Mouse (Mus musculus) lung, postnatal 36 days (tissue): ENCODE measurements at regions not wholly inside any gene's neighbourhood (a gene's known extent, or its start where the extent isn't known, plus 50 kb on each side); places are given as distances from the start of the nearest gene placed in this dataset.
A peak's percentile ranks its signal among the peaks of the same experiment; 100 is the strongest.

ENCODE experiments used
- DNase-seq: peaks from one replicate; pipeline ENCODE4 v3.0.0; 2022; ENCODE audit warnings: mixed read lengths

DNA sequence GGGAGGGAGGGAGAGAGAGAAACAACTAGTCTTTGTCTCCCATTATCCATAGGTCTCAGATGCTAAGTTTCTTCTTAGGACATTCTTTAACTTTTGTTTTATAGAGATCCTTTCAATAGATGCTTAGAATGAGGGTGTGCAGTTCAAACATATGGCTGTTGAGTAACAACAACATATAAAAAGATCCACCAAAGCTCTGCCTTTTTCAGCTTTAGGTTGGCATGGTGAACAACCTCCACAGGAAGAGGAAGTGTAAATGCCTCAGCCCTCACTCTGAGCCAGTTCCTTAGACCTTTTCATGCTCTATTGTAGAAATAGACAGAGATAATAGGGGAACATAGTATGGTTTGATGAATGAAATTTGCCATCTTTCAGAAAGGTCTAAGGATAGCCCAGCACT, 326.0 kb downstream of the Fam84a start:
- no peak for DNase-seq

DNA sequence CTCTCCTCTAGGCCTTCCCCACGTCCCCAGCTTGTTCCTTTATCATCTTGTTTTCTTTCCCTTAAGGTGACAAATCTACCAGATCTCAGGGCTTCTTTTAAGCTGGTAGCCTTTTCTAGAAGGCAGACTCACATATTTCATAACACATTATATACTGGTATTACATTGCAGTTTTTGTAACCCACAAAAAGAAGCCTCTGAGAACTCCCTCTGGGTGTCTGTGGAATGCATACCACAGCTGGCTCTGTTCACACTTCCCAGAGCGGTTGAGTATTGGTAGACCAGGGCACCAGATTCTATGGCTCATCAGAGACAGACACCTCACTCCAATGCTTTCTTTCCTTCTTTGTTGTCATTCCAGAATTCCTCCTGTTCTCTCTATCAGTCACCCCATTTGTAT, 336.4 kb downstream of the Fam84a start:
- no peak for DNase-seq

DNA sequence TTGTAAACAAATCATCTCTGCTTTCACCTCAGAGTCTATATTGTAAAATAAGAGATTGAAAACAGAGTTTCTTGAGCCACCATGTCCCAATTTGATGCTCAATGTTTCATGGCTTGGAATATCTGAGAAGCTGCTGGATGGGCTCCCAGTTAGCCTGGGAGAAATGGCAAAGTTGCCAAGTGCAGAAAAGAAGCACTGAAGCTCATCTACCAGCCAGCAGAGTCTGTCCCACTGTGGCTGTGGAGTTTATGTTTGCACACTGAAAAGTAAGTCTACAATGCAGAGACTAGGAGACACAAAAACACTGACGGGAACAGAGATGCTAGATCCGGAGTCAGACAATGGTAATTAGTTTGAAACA, 341.7 kb downstream of the Fam84a start:
- no peak for DNase-seq

DNA sequence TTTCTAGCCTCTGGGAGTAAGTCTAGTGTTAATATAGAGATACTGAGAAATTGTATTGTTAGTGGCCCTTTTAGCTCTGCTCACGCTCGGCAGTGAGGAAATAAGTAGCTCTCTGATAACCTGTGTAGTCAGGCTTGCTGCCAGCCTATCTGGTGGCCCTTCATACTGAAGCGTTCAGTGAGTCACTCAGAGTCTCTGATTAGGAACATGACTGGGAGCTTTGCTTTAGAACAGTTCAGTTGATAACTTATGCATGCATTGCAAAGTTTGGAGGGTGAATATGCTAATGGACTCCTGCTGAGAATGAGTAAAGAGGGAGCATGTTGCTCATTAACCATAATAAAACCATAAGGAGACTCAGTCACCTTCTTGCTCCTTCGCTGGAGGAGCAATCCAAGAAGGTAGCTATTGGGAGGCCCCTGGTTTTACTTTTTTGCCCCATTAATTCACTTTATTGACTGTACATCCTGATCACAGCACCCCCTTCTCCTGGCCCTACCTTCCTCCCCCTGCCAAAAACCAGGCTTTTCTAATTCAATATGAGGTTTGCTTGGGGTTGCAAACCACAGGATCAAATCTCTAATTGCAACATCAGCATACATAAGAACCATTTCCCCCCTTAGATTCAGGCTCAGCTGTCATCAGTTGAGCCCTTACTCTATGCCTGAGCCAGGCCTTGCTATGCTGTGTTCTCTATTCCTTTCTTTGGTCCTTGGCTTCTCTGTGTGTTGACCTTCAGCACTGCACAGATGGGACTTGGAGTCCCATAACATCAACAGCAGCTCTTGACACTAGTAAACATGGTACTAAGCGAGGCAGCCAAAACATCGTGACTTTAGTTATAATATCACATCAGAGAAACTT, 342.3 kb downstream of the Fam84a start:
- DNase-seq, result no peak

DNA sequence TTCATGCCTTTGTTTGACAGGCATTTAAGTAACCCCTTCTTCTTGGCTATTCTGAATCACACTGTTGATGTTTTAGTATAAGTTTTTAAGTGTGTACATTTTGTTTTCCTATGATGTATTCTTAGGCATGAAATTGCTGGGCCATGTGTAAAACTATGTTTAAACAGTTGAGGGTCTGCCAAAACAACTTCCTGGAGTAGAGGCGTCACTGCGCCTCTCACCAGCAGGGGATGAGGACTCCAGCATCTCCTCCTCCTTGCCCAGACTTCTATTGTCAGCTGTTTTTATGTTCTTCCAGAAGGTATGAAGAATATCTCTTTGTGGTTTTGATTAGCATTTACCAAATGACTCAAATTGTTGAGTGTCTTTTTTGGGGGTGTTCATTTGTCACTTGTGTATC, 372.1 kb downstream of the Fam84a start:
- no peak for DNase-seq

DNA sequence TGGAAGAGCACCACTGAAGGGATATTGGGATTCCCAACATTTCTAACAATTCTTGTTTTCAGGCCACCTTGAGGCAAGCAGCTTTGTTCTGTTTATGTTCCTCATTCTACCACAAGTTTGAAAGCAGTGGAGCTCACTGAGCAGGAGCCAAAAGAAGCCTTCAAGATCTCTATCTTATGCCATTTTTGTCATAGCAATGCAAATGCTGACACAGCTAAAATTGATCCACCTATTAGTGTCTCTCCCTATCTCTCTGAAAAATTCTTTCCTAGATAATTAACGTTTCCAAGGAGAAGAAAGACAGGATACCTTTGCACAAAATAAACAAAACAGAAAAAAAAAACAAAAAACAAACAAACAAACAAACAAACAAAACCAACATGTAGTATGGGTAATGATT, 375.2 kb downstream of the Fam84a start:
- no peak for DNase-seq

DNA sequence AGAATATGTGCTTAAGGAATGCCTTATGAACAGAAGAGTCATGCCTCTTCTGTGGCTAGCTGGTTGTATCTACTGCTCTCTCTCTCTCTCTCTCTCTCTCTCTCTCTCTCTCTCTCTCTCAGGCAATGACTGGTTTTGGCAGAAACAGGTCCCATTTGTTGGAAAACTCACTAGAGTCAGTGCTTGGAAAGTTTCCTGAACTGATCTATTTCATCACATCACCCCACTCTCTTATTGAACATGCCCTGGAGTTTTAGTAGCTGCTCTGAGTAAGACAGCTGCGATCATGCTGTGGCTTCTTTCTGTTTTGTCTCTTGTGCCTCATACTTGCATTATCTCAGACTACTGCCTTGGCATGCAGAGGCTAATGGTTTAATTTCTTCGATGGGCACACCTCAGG, 382.2 kb downstream of the Fam84a start:
- DNase-seq, result peak; percentile 0

DNA sequence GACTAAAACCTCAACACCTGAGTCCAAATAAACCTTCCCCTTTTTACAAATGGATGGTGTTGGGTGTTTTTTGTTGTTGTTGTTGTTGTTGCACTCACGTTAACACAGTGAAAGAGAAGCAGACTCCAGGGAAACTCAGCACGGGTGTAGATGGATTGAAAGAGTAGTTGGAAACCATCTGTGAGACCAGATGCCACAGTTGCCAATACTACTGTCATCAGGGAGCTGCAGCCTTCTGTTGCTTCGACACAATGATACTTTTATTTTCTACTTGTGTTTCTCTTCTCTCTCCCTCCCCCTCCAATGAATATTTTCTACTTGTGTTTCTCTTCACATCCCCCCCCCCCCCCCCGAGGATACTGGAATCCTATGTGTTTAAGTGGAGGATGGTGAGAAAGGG, 382.7 kb downstream of the Fam84a start:
- no peak for DNase-seq

DNA sequence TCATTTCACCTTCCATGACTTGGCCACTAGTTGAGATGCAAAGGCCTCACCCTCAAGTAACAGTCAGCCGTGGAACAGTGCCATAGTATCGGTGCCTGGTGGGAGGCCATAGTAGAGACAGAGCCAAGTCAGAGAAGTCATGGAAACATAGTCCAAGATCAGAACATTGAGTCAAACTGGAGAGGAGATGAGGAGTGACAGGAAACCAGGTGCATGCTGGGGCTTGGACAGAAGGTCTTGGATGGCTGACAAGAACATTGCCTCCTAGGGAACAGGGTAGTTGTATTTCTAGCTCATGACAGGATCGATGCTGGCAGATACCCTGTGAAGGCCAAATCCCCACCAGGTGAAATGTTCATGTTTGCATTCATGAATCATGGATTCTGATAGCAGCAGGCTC, 385.4 kb downstream of the Fam84a start:
- no peak for DNase-seq

DNA sequence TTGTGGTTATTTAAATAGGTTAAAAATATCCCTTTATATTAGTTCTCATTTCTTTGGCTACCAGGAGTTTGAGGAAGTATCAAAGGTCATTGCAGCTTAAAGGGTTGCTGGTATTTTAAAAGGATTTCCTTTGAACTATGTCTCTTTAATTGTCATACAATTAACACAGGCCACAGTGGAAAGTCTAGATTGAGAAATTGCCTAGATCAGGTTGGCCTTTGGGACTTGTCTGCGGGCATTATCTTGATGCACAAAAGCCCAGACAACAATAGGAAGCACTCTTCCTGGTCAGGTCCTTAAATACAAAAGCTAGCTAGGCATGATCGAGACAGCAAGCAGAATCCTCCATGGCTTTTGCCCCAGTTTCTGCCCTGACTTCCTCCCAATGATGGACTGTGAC, 398.0 kb downstream of the Fam84a start:
- DNase-seq, result no peak

DNA sequence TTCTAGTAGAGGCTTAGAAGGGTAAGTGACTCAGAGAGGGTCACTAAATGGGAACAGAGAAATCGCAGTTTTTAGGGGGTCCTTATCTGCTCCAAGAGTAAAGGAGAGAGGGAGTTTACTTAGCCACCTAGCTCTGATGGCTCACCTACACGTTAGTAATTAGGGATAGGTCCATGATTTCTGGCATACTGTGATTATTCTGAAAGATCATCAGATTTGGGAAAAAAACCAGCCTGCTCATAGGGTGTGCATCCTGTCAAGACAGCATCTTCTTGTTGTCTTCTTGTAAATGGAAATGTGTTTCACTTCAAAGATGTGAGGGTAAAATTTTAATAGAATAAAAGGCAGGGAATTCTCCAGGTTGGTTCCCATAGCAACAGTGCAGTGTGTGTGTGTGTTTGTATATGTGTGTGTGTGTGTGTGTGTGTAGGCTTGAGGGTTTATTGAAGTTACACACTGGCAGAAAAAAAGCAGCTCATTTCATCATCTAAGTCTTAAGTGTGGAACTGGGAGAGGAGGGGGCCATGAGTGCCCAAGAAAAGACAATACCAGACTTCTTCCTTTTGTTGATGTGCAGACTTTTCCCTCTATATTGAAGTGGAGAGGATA, 407.4 kb downstream of the Fam84a start:
- DNase-seq, result no peak

DNA sequence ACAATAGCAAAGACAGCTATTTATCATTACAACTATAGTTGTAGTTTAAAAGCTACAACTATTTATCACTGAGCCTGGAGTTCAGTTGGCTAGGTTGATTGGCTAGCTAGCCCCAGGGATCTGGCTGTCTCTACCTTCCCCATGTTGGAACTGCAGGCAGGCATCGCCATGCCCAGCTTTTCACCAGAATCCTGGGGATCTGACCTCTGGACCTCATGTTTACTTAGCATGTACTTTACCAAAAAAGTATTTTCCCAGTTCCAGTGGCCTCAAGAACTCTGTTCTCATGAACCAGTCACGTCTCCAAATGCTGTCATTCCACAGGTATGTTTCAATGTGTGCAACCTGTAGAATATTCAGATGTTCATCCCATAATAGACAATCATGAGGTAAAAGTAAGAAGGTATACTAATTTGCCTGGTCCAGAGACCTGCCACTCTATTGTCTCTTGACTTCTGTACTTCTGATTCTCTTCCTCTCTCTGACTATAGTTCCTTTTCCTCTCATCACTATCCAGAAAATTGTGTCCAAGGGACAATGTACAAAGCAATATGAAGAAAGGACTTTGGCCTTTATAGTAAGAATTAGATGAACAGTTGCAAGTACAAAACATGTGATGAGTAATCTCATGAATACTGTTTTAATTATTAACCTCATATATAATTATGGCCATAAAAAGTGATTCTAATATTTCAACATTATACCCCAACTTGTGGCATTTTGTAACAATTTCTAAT, 421.8 kb downstream of the Fam84a start:
- no peak for DNase-seq

DNA sequence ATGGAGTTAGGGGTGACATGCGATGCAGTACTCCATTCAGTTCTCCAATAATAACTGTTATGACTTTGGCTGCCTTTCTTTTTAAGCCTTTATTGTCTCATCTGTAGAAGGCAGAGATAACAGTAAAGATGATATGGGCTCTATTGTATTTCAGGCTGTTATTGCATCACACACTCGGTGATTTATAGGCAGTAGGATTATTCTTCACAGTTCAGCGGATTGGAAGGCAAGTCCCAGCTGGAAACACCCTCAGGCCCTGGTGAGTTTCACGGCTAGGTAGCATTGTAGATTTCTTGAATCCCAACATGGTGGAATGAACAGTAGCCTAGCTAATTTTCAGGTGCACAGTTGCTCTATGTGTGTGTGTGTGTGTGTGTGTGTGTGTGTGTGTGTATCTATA, 422.9 kb downstream of the Fam84a start:
- no peak for DNase-seq

DNA sequence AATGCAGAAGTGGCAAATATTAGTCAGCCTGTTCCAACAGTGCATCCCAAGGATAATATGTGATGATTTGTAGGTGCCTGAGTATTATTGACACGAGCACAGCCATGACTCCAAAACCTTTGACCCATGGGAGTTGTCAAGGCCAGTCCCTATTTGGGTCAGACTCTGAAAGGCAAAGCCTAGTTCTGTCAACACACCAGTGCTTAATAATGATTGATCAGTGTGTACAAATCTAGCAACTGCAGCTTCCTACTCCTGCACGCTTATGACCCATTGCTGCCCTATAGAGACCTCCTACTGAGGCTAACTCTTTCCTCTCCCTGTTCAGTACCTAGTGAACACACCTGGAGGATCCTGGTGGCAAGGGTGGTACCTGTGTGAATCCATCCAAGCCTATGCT, 427.3 kb downstream of the Fam84a start:
- DNase-seq, result no peak

DNA sequence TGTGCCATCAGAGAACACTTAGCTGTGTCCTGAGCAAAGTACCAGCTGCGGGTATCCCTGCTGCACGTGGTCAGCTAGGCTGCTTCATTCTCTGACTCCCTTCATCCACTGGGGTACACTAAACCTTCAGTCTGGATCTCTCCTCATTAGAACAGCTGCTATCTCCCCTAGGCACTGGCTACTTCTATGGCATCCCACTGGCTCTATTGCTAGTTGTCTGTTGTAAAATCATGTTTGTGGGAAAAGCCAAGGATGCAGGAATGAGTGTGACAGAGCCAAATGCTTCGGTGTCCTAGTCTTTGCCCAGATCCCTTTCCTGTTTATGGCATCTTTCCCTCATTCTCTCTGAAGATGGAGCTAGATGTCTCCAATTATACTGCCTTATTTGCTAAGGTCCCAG, 440.9 kb downstream of the Nbas start:
- no peak for DNase-seq

DNA sequence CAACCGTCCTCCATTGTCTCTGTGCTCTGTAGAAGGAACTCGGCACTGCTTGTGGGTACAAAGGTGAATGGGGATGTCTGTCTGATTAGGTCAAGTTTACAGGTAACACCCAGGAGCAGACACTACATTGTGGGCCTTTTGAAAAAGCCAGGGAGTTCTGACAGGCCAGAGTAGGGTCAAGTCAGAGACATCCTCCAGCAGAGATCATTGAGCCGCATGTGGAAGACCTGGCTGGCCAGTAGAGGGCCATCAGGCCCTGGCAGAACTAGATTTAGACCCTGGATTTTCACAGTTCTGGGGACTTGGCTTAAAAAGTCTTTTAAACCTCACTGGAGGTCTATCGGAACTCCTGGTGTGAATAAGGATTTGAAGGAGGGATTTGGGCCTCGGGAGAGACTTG, 438.8 kb downstream of the Nbas start:
- no peak for DNase-seq

DNA sequence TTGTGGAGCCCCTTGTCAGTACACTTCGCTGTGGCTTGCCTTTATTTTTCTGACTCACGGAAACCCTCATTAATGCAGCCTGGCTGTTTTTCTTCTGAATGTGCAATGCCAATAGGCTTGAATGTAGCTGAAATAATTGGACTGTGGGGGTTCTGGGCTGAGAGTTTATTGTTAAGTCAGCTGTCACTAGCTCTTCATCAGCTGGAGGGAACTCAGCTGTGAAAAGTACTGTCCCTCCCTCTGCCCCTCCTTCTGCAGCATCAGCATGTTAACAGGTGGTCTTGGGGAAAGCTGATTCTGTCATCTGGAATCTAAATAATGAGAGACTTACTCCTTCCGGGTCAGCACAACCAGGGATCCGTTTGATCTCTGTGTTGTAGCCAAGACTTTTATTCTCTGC, 437.6 kb downstream of the Nbas start:
- DNase-seq, result no peak

DNA sequence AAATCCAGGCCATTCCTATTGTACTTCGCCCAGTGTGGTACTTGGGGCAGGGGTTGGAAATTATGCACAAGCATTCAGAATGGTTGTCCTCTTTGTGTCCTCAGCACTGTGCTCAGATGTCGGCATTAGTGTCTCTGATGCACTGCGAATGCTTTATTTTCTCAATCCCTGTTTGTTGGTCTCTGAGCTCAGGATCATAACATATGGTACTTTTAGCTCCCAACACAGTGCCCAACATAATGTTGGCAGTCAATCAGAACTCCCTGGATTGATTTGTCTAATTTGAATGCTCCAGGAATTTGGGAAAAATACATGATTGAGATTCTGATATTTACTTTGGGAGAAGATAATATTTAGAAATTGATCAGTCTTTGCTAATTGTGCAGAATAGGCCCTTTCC, 434.7 kb downstream of the Nbas start:
- no peak for DNase-seq

DNA sequence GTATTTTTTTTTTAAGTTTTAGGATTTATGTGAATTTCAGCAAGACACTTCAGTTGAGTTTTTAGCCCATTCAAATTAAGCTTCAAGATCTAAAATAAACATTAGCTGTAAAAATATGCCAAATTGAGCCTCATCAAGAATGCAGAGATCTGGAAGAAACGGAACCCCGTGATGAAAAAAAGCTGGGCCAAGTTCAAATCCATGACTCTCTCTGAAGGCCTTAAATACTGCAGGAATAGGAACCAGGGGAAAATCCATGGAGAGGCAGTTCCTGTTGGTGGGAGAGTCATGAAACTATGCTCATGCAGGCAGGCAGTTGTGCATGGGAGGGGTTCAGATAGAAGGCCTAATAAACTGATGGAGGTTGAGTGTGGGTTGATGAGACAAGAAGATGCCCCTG, 430.9 kb downstream of the Nbas start:
- no peak for DNase-seq

DNA sequence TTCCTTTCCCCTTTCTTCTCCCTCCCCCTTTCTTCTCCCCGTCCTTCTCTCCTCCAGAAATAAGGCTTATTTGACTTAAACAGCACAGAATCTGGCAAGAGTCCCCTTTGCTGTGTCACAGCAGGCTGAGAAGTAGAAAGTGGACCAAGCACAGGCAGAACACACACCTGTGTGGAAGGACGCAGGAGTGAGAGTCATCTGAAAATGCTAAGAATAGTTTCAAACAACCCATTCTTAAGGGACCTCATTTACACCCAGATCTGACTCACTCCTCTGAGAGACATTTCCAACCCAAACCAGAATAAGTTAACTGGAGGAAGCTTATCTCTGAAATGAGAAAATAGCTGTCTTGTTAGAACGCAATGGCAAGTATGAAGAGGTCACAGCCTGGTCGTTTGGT, 429.9 kb downstream of the Nbas start:
- no peak for DNase-seq

DNA sequence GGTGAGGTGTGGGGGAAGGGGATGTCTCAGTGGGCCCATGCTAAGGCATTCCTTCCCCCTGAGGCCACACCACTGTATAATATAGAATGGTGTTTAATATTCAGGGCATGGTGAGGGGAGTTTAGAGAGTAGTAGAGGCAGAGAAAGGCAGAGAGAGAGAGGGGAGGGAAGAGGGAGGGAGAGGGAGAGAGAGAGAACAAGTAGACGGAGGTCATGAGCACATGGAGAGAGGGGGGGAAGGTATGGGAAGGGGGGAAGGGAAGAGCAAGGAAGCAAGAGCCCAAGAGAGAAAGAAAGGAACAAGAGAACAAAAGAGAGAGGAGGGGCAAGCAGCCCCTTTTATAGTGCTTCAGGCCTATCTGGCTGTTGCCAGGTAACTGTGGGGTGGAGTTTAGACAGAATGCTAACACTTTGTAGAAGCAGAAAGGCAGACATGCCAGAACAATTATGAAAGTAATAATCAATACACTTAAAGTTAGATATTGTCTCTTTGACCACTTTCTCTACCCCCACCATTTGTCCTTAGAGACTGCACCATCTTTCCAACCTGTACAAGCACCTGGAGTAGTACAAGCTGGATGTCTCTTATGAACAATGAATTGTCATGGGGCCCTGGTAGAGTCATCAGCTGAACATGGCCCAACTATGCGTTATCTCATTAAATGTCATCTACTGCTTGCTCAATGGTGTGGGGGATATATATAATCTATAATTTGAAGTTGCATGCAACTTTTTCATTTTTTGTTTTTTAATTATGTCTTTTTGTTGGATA, 422.6 kb downstream of the Nbas start:
- DNase-seq, result no peak

DNA sequence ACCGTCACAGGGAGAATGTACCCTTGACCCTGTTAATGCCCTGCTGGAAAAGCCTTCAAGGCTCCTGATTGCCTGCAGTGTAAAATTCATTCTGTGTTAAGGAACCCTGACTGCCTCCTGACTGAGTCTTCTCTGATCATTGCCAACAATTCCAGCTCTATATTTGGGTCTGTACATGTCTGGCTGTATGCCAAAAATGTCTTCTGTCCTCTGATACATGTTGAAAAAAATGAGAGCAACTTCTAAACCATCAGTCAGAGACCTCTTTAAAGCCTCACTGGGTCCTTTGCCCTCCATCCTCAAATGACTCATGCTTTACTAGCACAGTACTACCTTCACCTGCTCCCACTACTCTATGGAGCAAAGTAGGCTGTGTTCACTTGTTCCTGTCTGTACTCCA, 408.3 kb downstream of the Nbas start:
- DNase-seq, result no peak

DNA sequence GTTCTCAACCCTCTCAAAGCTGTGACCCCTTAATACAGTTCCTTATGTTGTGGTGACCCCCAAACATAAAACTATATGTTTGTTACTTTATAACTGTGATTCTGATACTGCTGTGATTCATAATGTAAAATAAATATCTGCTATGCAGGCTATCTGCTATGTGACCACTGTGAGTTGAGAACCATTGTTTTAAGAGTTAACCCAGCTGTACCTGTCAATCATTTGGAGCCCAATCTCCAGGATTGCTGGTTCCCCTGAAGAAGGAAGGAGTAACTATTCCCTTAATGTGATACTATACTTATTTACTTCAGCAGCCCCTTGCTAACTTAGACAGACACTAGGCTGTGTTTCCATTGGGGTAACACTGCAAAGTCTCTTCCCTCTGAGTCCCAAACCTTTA, 400.5 kb downstream of the Nbas start:
- no peak for DNase-seq
